Mouse (Mus musculus): Measurements from ENCODE around the gene Fgf12.

Gene Fgf12

GRCm38 (mm10) chr16:28454821-28455220 is 298.0 kb downstream of the Fgf12 start:
- DNase-seq: no peak

- no peak for DNase-seq
Observed at GRCm38 (mm10) chr16:28447114-28447455, 305.8 kb downstream of the Fgf12 start.

- DNase-seq: peak; percentile 67
Observed at GRCm38 (mm10) chr16:28446334-28447113, 306.3 kb downstream of the Fgf12 start.

GRCm38 (mm10) chr16:28445800-28446333 is 307.0 kb downstream of the Fgf12 start:
- DNase-seq: peak; percentile 47

GRCm38 (mm10) chr16:28444993-28445799 is 307.7 kb downstream of the Fgf12 start:
- peak; percentile 31 for DNase-seq

- DNase-seq: no peak
Observed at GRCm38 (mm10) chr16:28421617-28422016, 331.3 kb downstream of the Fgf12 start.

- DNase-seq: no peak
Observed at GRCm38 (mm10) chr16:28419693-28420299, 333.1 kb downstream of the Fgf12 start.

GRCm38 (mm10) chr16:28411210-28411817 is 341.6 kb downstream of the Fgf12 start:
- no peak for DNase-seq

- DNase-seq: peak; percentile 41
Observed at GRCm38 (mm10) chr16:28408294-28408693, 344.6 kb downstream of the Fgf12 start.

- DNase-seq: no peak
Observed at GRCm38 (mm10) chr16:28407892-28408291, 345.0 kb downstream of the Fgf12 start.

- DNase-seq: no peak
Observed at GRCm38 (mm10) chr16:28404156-28404555, 348.7 kb downstream of the Fgf12 start.

- no peak for DNase-seq
Observed at GRCm38 (mm10) chr16:28402701-28403100, 350.2 kb downstream of the Fgf12 start.

GRCm38 (mm10) chr16:28391283-28391682 is 361.6 kb downstream of the Fgf12 start:
- DNase-seq: no peak

- peak; percentile 24 for DNase-seq
Observed at GRCm38 (mm10) chr16:28389114-28389513, 363.8 kb downstream of the Fgf12 start.

- DNase-seq: no peak
Observed at GRCm38 (mm10) chr16:28374790-28375189, 378.1 kb downstream of the Fgf12 start.

GRCm38 (mm10) chr16:28373311-28373710 is 379.6 kb downstream of the Fgf12 start:
- DNase-seq: no peak

GRCm38 (mm10) chr16:28350624-28351023 is 402.2 kb downstream of the Fgf12 start:
- peak; percentile 11 for DNase-seq

GRCm38 (mm10) chr16:28345323-28345722 is 407.5 kb downstream of the Fgf12 start:
- peak; percentile 38 for DNase-seq

GRCm38 (mm10) chr16:28337930-28338329 is 414.9 kb downstream of the Fgf12 start:
- DNase-seq: peak; percentile 11

GRCm38 (mm10) chr16:28336700-28337099 is 416.2 kb downstream of the Fgf12 start:
- peak; percentile 8 for DNase-seq

GRCm38 (mm10) chr16:28335025-28335424 is 417.8 kb downstream of the Fgf12 start:
- no peak for DNase-seq

- no peak for DNase-seq
Observed at GRCm38 (mm10) chr16:28323576-28323975, 429.3 kb downstream of the Fgf12 start.

- DNase-seq: no peak
Observed at GRCm38 (mm10) chr16:28311618-28312017, 441.2 kb downstream of the Fgf12 start.
